Mouse (Mus musculus): ENCODE measurements around the gene Slc29a2. TPM values are rescaled to one million over a fixed set of nuclear protein-coding genes. Genes with fewer than 3 reads are reported as not detected.

Slc29a2 gene
- total and polyA plus RNA-seq, 3 experiments: 2.1 to 6.6 (median 4.2) TPM

DNA sequence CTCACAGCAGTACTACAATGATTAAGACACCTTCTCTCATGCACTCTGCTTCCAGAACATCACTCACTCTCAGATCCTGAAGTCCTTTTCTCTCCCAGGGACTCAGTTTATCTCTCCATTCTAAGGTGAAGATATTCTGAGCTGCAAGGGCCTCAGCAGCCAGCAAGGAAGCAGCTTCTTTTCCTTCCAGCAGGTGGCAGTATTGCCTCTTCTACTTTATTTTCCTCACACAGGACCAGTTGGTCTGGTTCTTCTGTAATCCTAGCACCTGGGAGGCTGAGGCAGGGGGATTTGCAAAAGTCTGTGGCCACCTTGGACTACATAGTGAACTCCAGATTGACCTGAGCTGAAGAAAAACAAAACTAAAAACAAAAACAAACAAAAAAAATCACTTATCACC lies 41.9 kb upstream of the Slc29a2 start:
- Histone ChIP-seq H3K79me2 (replicated peaks; ENCODE audit: control insufficient read depth, extremely low read depth, insufficient read depth, poor library complexity, severe bottlenecking) (no peaks in the 10 kb centered on the region), H3K36me3 (replicated peaks in 1 of 2; ENCODE audit: control insufficient read depth in 1 of 2, insufficient read depth in 1 of 2, low read length in 1 of 2) (no peaks in the 10 kb centered on the region), H3K4me2 (ENCODE audit: insufficient read depth, low read depth, poor library complexity, severe bottlenecking) (no peak overlapping the region), H3K27me3 (replicated peaks) (peaks cover 71% of the 10 kb centered on the region), H3K27ac (ENCODE audit: insufficient read depth, low read depth) (no peak overlapping the region), H3K9me3 (replicated peaks; ENCODE audit: low read length) (no peaks in the 10 kb centered on the region), H3K9ac (ENCODE audit: insufficient read depth, low read depth) (no peak overlapping the region), H3K4me1 (ENCODE audit: control insufficient read depth in 1 of 2, insufficient read depth in 2 of 2) (0 out of 4 replicates have a peak, but pooled peaks cover 0 to 2% of the 10 kb centered on the region in 2 experiments), H3K4me3 (replicated peaks in 1 of 3; ENCODE audit: low read depth in 2 of 3, low read length in 2 of 3, poor library complexity in 1 of 3) (no peak overlapping the region)
- dilution Hi-C loops (cut with MboI; ENCODE audit: extremely low pct_ligation_motif_present, extremely low pct_unique_long_range_greater_than_20kb, low sequenced_read_pairs): no loop called here
- no peak for TF ChIP-seq BHLHE40 (IDR thresholded peaks at IDR 0.05; ENCODE audit: low read depth, low read length)
- peak; percentile 81 for TF ChIP-seq RAD21 (IDR thresholded peaks at IDR 0.05; ENCODE audit: low read depth, low read length)
- TF ChIP-seq GABPA (IDR thresholded peaks at IDR 0.05; ENCODE audit: insufficient replicate concordance, low read depth, low read length): no peak
- no peak; the same call in 1 of the 2 replicates for TF ChIP-seq ZC3H11A (IDR thresholded peaks at IDR 0.05; ENCODE audit: low read depth, low read length)
- TF ChIP-seq USF2 (conservative IDR thresholded peaks at IDR 0.05; ENCODE audit: low read depth, low read length): no peak
- no peak for TF ChIP-seq TCF12 (IDR thresholded peaks at IDR 0.05; ENCODE audit: low read depth, low read length)
- peak; percentile 77 to 93 for TF ChIP-seq CTCF (conservative IDR thresholded peaks at IDR 0.05 in 1 of 2, IDR thresholded peaks at IDR 0.05 in 1 of 2; ENCODE audit: low read depth in 2 of 2, low read length in 2 of 2)
- TF ChIP-seq IRF4 (IDR thresholded peaks at IDR 0.05; ENCODE audit: low read depth, low read length): no peak
- no peak for TF ChIP-seq MAX (IDR thresholded peaks at IDR 0.05; ENCODE audit: low read length)
- TF ChIP-seq USF1 (IDR thresholded peaks at IDR 0.05; ENCODE audit: low read depth, low read length): no peak
- TF ChIP-seq HCFC1 (IDR thresholded peaks at IDR 0.05; ENCODE audit: low read depth, low read length): no peak
- TF ChIP-seq ZKSCAN1 (IDR thresholded peaks at IDR 0.05; ENCODE audit: borderline replicate concordance, low read depth, low read length): no peak
- TF ChIP-seq JUN (IDR thresholded peaks at IDR 0.05; ENCODE audit: insufficient read depth, low read depth, low read length): no peak
- TF ChIP-seq CHD1 (IDR thresholded peaks at IDR 0.05; ENCODE audit: low read depth, low read length): no peak
- no peak for TF ChIP-seq ZNF384 (IDR thresholded peaks at IDR 0.05; ENCODE audit: low read depth, low read length)
- no peak for TF ChIP-seq PAX5 (IDR thresholded peaks at IDR 0.05; ENCODE audit: low read length)
- no peak for TF ChIP-seq CHD2 (IDR thresholded peaks at IDR 0.05; ENCODE audit: low read length)
- TF ChIP-seq MEF2A (IDR thresholded peaks at IDR 0.05; ENCODE audit: borderline replicate concordance, low read depth, low read length): no peak
- 0 out of 2 replicates have a peak, but pooled peaks have one; percentile 16 for TF ChIP-seq NELFE (IDR thresholded peaks at IDR 0.05; ENCODE audit: low read depth, low read length)
- TF ChIP-seq ZMIZ1 (IDR thresholded peaks at IDR 0.05; ENCODE audit: low read depth, low read length): no peak
- TF ChIP-seq SIN3A (IDR thresholded peaks at IDR 0.05; ENCODE audit: low read length): 0 out of 2 replicates have a peak, but pooled peaks have one; percentile 27
- TF ChIP-seq UBTF (IDR thresholded peaks at IDR 0.05; ENCODE audit: low read depth, low read length): no peak
- no peak for TF ChIP-seq TBP (conservative IDR thresholded peaks at IDR 0.05; ENCODE audit: low read depth, low read length)
- TF ChIP-seq SMC3 (IDR thresholded peaks at IDR 0.05; ENCODE audit: low read depth, low read length): peak; percentile 95
- TF ChIP-seq MXI1 (IDR thresholded peaks at IDR 0.05; ENCODE audit: low read depth, low read length): no peak
- TF ChIP-seq NRF1 (IDR thresholded peaks at IDR 0.05; ENCODE audit: low read depth, low read length): no peak
- no peak for TF ChIP-seq MAZ (IDR thresholded peaks at IDR 0.05; ENCODE audit: low read depth, low read length)
- no peak for TF ChIP-seq ETS1 (conservative IDR thresholded peaks at IDR 0.05; ENCODE audit: low read depth, low read length)
- no peak for TF ChIP-seq MYC (IDR thresholded peaks at IDR 0.05; ENCODE audit: low read depth, low read length)
- no peak for TF ChIP-seq POLR2A (IDR thresholded peaks at IDR 0.05; ENCODE audit: low read depth, low read length)
- no peak for TF ChIP-seq JUND (conservative IDR thresholded peaks at IDR 0.05; ENCODE audit: low read depth, low read length)
- TF ChIP-seq E2F4 (IDR thresholded peaks at IDR 0.05; ENCODE audit: insufficient replicate concordance, low read depth, low read length): no peak
- no peak for TF ChIP-seq POLR2AphosphoS2 (IDR thresholded peaks at IDR 0.05; ENCODE audit: low read depth, low read length)
- in situ Hi-C loops (cut with MboI; ENCODE audit: low pct_ligation_motif_present, low pct_unique_long_range_greater_than_20kb, low sequenced_read_pairs): loop anchor here (25.0 kb wide), 2 partner anchors 344 to 494 kb away; partner anchors contain the start of genes 2010003K11Rik, Rce1 and Syt12
- peak; percentile 74 for DNase-seq (ENCODE audit: extremely low read depth)
